Mouse (Mus musculus): ENCODE data around the gene B3gat2. TPM values are rescaled to one million over a fixed set of nuclear protein-coding genes. Genes with fewer than 3 reads are reported as not detected.

B3gat2 gene
- total RNA-seq (2023) = not detected

GRCm38 (mm10) chr1:23761502-23762135, at the start of gene B3gat2:
TSS of gene B3gat2 (plus strand) at chr1:23761753.

Other genes with a start within 250 kb of the B3gat2 start
- gene Smap1, start 160.6 kb downstream of the B3gat2 start, total RNA-seq (2023) = 10 to 100 TPM; 48.2 to 49.7 TPM
- 10 to 100 TPM in 1 of 2 experiments, 1 to 10 TPM in 1; 9.0 to 12.7 TPM for gene Sdhaf4, start 243.9 kb downstream of the B3gat2 start, total RNA-seq (2023)

Data from neutrophil, adult 83 days (primary cell).